Mouse (Mus musculus) G1E (cell line): ENCODE data around the gene 5730596B20Rik. TPM values are rescaled to one million over a fixed set of nuclear protein-coding genes. Genes with fewer than 3 reads are reported as not detected.

Experiments used
- ATAC-seq: 2 replicates; pipeline ENCODE4 v1.8.0; 2016; ENCODE audit warnings: mild to moderate bottlenecking; ENCODE audit not compliant: insufficient number of reproducible peaks, poor library complexity, low FRiP score, severe bottlenecking; ENCODE audit errors: extremely low read depth
- DNase-seq: peaks from one replicate; pipeline ENCODE4 v3.0.0; 2012; ENCODE audit warnings: low spot score
- H3K27me3 ChIP-seq: 2 replicates; pipeline ENCODE4 v1.6.1; 2012; ENCODE audit warnings: mild to moderate bottlenecking, low read length, inconsistent platforms; ENCODE audit not compliant: insufficient read depth
- H3K36me3 ChIP-seq: replicated peaks from 2 replicates; pipeline ENCODE3; 2012; ENCODE audit warnings: mild to moderate bottlenecking, inconsistent platforms
- H3K4me1 ChIP-seq: 2 replicates; pipeline ENCODE4 v1.6.1; 2012; ENCODE audit warnings: low read depth, low read length, inconsistent platforms, mixed read lengths; ENCODE audit not compliant: insufficient read depth
- H3K4me3 ChIP-seq: 2 replicates; pipeline ENCODE4 v1.5.1; 2012; ENCODE audit warnings: low read depth, mild to moderate bottlenecking, inconsistent platforms, low read length, moderate library complexity, mixed read lengths
- H3K9me3 ChIP-seq: replicated peaks from 2 replicates; pipeline ENCODE4 v1.6.1; 2012; ENCODE audit warnings: inconsistent platforms
- CTCF ChIP-seq: IDR thresholded peaks from 2 replicates; pipeline ENCODE4 v1.5.1; 2012; ENCODE audit warnings: low read depth, low read length, inconsistent platforms, mixed read lengths
- GATA1 ChIP-seq: IDR thresholded peaks from 2 replicates; pipeline ENCODE4 v1.6.1; 2012; ENCODE audit warnings: borderline replicate concordance, low read length, inconsistent platforms, mixed read lengths
- GATA2 ChIP-seq: IDR thresholded peaks from 2 replicates; pipeline ENCODE4 v1.6.1; 2012; ENCODE audit warnings: low read depth, low read length, inconsistent platforms, borderline replicate concordance
- POLR2AphosphoS5 ChIP-seq: IDR thresholded peaks from 2 replicates; pipeline ENCODE4 v1.6.1; 2012; ENCODE audit warnings: low read depth, low read length, inconsistent platforms; ENCODE audit not compliant: insufficient replicate concordance
- TAL1 ChIP-seq: conservative IDR thresholded peaks from 2 replicates; pipeline ENCODE4 v1.6.1; 2012; ENCODE audit warnings: low read depth, low read length, inconsistent platforms, mixed read lengths
- polyA plus RNA-seq: library from polyadenylated mRNA; stranded (reverse); fragments of >175 nt; gene quantifications from 2 replicates; pipeline ENCODE4 v1.2.3, GENCODE M21; 2012
- total RNA-seq, 2 experiments: library from RNA; stranded (forward) in 1 of 2; stranded (reverse) in 1 of 2; fragments of 200-1000 nt in 1 of 2; fragments of >200 nt in 1 of 2; fragmentation: Nextera tagmentation in 1 of 2; gene quantifications; 2 replicates each; pipeline ENCODE4 v1.2.3; 2014 to 2017

The 5730596B20Rik gene
- total and polyA plus RNA-seq, 3 experiments = 0.05 TPM; not detected in 2

DNA sequence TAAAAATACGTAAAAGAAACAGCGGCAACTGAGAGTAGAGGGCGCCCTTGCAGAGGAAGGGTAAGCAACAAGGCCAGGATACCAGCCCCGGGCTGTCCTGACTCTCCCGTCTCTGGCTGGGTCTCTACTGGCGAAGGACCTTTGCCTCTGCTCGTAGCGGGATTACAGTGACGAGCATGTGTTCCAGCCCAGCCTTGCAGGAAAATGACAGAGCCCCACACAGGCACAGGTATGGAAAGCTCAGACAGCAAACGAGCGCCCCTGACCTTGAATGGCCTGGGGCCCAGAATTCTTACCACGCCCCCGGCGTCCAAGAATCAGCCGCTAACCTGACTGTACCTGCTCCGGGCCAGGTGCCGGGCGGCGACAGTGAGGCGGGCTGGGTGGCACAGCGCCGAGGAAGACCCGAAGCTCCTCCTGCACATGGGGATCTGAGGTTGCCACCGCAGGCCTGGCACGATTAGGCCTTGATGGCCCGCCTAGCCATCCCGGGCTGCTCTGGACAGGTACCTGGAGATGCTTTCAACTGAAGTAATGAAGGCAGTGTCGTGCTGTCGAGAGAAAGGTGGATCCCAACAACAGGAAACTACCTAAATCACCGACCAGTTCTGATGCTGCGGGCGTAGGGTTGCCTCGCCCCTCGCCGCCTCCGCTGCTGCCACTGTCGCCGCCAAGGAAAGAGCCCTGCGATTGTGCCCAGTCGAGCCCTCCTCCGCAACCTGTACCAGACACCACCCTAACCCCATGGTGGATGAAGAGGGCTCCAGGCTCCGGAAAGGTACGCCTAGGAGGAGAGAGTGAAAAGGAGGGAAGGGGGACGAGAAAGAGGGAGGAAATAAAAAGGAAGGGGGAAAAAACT, 52.5 kb downstream of the 5730596B20Rik start:
- no peak for TF ChIP-seq GATA1
- TF ChIP-seq TAL1 = no peak
- no peak for TF ChIP-seq POLR2AphosphoS5
- TF ChIP-seq CTCF = no peak
- TF ChIP-seq GATA2 = no peak
- ATAC-seq = no peak
- peaks cover 11% of the 10 kb centered on the region for H3K9me3 ChIP-seq
- H3K36me3 ChIP-seq = no peaks in the 10 kb centered on the region
- DNase-seq = no peak
- peaks cover 74% of the 10 kb centered on the region for H3K27me3 ChIP-seq
- H3K4me3 ChIP-seq = no peak overlapping the region
- H3K4me1 ChIP-seq = no peaks in the 10 kb centered on the region; the same call in 1 of the 2 replicates

Other genes with a start within 250 kb of the 5730596B20Rik start
- 26.6 and 32.7 TPM in 2 replicates for gene Skap2, start 164.9 kb upstream of the 5730596B20Rik start, total RNA-seq (2014; fragmentation: Nextera tagmentation)
- 143 and 163 TPM in 2 replicates for gene Skap2, start 164.9 kb upstream of the 5730596B20Rik start, total RNA-seq (2017)
- gene Skap2, start 164.9 kb upstream of the 5730596B20Rik start, polyA plus RNA-seq = 4.7 and 5.2 TPM in 2 replicates
- not detected in 2 replicates for gene Hoxa1, start 19.2 kb upstream of the 5730596B20Rik start, total RNA-seq (2014; fragmentation: Nextera tagmentation)
- 0.22 TPM in 1 of 2 replicates, not detected in the other for gene Hoxa1, start 19.2 kb upstream of the 5730596B20Rik start, total RNA-seq (2017)
- gene Hoxa1, start 19.2 kb upstream of the 5730596B20Rik start, polyA plus RNA-seq = not detected in 2 replicates
- not detected in 2 replicates for gene Hoxa2, start 12.7 kb upstream of the 5730596B20Rik start, total RNA-seq (2014; fragmentation: Nextera tagmentation)
- 0.06 TPM in 1 of 2 replicates, not detected in the other for gene Hoxa2, start 12.7 kb upstream of the 5730596B20Rik start, total RNA-seq (2017)
- gene Hoxa2, start 12.7 kb upstream of the 5730596B20Rik start, polyA plus RNA-seq = not detected in 2 replicates
- gene Hoxa4, start 14.3 kb downstream of the 5730596B20Rik start, total RNA-seq (2014; fragmentation: Nextera tagmentation) = not detected in 2 replicates
- gene Hoxa4, start 14.3 kb downstream of the 5730596B20Rik start, total RNA-seq (2017) = not detected in 2 replicates
- gene Hoxa4, start 14.3 kb downstream of the 5730596B20Rik start, polyA plus RNA-seq = not detected in 2 replicates
- gene Hoxa5, start 27.1 kb downstream of the 5730596B20Rik start, total RNA-seq (2014; fragmentation: Nextera tagmentation) = not detected in 2 replicates
- 0.05 and 0.06 TPM in 2 replicates for gene Hoxa5, start 27.1 kb downstream of the 5730596B20Rik start, total RNA-seq (2017)
- gene Hoxa5, start 27.1 kb downstream of the 5730596B20Rik start, polyA plus RNA-seq = not detected in 2 replicates
- gene Hoxa6, start 31.2 kb downstream of the 5730596B20Rik start, total RNA-seq (2014; fragmentation: Nextera tagmentation) = not detected in 2 replicates
- gene Hoxa6, start 31.2 kb downstream of the 5730596B20Rik start, total RNA-seq (2017) = 0.16 TPM in 1 of 2 replicates, not detected in the other
- not detected in 2 replicates for gene Hoxa6, start 31.2 kb downstream of the 5730596B20Rik start, polyA plus RNA-seq
- gene Hoxa3, start 35.8 kb downstream of the 5730596B20Rik start, total RNA-seq (2014; fragmentation: Nextera tagmentation) = not detected in 2 replicates
- gene Hoxa3, start 35.8 kb downstream of the 5730596B20Rik start, total RNA-seq (2017) = 0.16 and 0.17 TPM in 2 replicates
- not detected in 2 replicates for gene Hoxa3, start 35.8 kb downstream of the 5730596B20Rik start, polyA plus RNA-seq
- gene Gm28308, start 35.8 kb downstream of the 5730596B20Rik start, total RNA-seq (2014; fragmentation: Nextera tagmentation) = not detected in 2 replicates
- not detected in 2 replicates for gene Gm28308, start 35.8 kb downstream of the 5730596B20Rik start, total RNA-seq (2017)
- not detected in 2 replicates for gene Gm28308, start 35.8 kb downstream of the 5730596B20Rik start, polyA plus RNA-seq
- not detected in 2 replicates for gene Hoxa7, start 44.4 kb downstream of the 5730596B20Rik start, total RNA-seq (2014; fragmentation: Nextera tagmentation)
- 0.23 and 0.66 TPM in 2 replicates for gene Hoxa7, start 44.4 kb downstream of the 5730596B20Rik start, total RNA-seq (2017)
- 0.11 TPM in 1 of 2 replicates, not detected in the other for gene Hoxa7, start 44.4 kb downstream of the 5730596B20Rik start, polyA plus RNA-seq
- gene Hoxa9, start 53.6 kb downstream of the 5730596B20Rik start, total RNA-seq (2014; fragmentation: Nextera tagmentation) = not detected in 2 replicates
- 0.05 and 0.12 TPM in 2 replicates for gene Hoxa9, start 53.6 kb downstream of the 5730596B20Rik start, total RNA-seq (2017)
- gene Hoxa9, start 53.6 kb downstream of the 5730596B20Rik start, polyA plus RNA-seq = not detected in 2 replicates
- not detected in 2 replicates for gene Hoxa10, start 63.4 kb downstream of the 5730596B20Rik start, total RNA-seq (2014; fragmentation: Nextera tagmentation)
- gene Hoxa10, start 63.4 kb downstream of the 5730596B20Rik start, total RNA-seq (2017) = 0.05 TPM in 1 of 2 replicates, not detected in the other
- gene Hoxa10, start 63.4 kb downstream of the 5730596B20Rik start, polyA plus RNA-seq = not detected in 2 replicates
- gene Hoxa11, start 68.3 kb downstream of the 5730596B20Rik start, total RNA-seq (2014; fragmentation: Nextera tagmentation) = not detected in 2 replicates
- gene Hoxa11, start 68.3 kb downstream of the 5730596B20Rik start, total RNA-seq (2017) = 0.12 TPM in 1 of 2 replicates, not detected in the other
- gene Hoxa11, start 68.3 kb downstream of the 5730596B20Rik start, polyA plus RNA-seq = not detected in 2 replicates
- gene Hoxa13, start 83.4 kb downstream of the 5730596B20Rik start, total RNA-seq (2014; fragmentation: Nextera tagmentation) = not detected in 2 replicates
- gene Hoxa13, start 83.4 kb downstream of the 5730596B20Rik start, total RNA-seq (2017) = not detected in 2 replicates
- not detected in 2 replicates for gene Hoxa13, start 83.4 kb downstream of the 5730596B20Rik start, polyA plus RNA-seq
- not detected in 2 replicates for gene Evx1, start 136.0 kb downstream of the 5730596B20Rik start, total RNA-seq (2014; fragmentation: Nextera tagmentation)
- gene Evx1, start 136.0 kb downstream of the 5730596B20Rik start, total RNA-seq (2017) = not detected in 2 replicates
- not detected in 2 replicates for gene Evx1, start 136.0 kb downstream of the 5730596B20Rik start, polyA plus RNA-seq